Mouse (Mus musculus) ES-E14 (cell line): ENCODE measurements at regions not wholly inside any gene's neighbourhood (a gene's known extent, or its start where the extent isn't known, plus 50 kb on each side); places are given as distances from the start of the nearest gene placed in this dataset.

ENCODE experiments used
- DNase-seq: peaks from one replicate; pipeline ENCODE4 v3.0.0-alpha.2; 2013; ENCODE audit warnings: low read depth, low spot score
- H3K27ac ChIP-seq: 2 replicates; pipeline ENCODE4 v1.5.1; 2012; ENCODE audit warnings: low read depth, mild to moderate bottlenecking, low read length, moderate library complexity, mixed read lengths; ENCODE audit not compliant: poor library complexity, insufficient read depth, severe bottlenecking
- H3K36me3 ChIP-seq: 2 replicates; pipeline ENCODE4 v1.6.1; 2012; ENCODE audit warnings: mild to moderate bottlenecking, low read length, moderate library complexity, mixed read lengths; ENCODE audit not compliant: control insufficient read depth, poor library complexity, insufficient read depth, severe bottlenecking
- H3K4me1 ChIP-seq, 2 experiments: fragments of 150-350 bp in 1 of 2; sonication (generic) in 1 of 2; 2 replicates each; pipeline ENCODE4 v1.6.1; 2012; ENCODE audit warnings: low read length in 2 of 2, mild to moderate bottlenecking in 1 of 2, mixed read lengths in 1 of 2; ENCODE audit not compliant: control insufficient read depth in 2 of 2, insufficient read depth in 2 of 2, poor library complexity in 1 of 2
- H3K4me3 ChIP-seq, 2 experiments: fragments of 150-350 bp in 1 of 2; sonication (generic) in 1 of 2; 2 replicates each; pipeline ENCODE4 v1.5.1; 2012; ENCODE audit warnings: low read length in 2 of 2, low read depth in 1 of 2, mild to moderate bottlenecking in 1 of 2, mixed read lengths in 1 of 2; ENCODE audit not compliant: insufficient read depth in 1 of 2, poor library complexity in 1 of 2, severe bottlenecking in 1 of 2
- H3K9ac ChIP-seq: 2 replicates; pipeline ENCODE4 v1.6.1; 2012; ENCODE audit warnings: low read depth, mild to moderate bottlenecking, low read length, mixed read lengths; ENCODE audit not compliant: poor library complexity, insufficient read depth, severe bottlenecking
- H3K9me3 ChIP-seq: fragments of 150-350 bp; sonication (generic); 2 replicates; pipeline ENCODE4 v1.6.1; 2012; ENCODE audit warnings: low read depth, mild to moderate bottlenecking, low read length; ENCODE audit not compliant: control insufficient read depth, insufficient read depth
- CHD2 ChIP-seq: IDR thresholded peaks from 2 replicates; pipeline ENCODE4 v1.6.1; 2014; ENCODE audit warnings: mild to moderate bottlenecking, low read depth, low read length, inconsistent platforms
- HCFC1 ChIP-seq: IDR thresholded peaks from 2 replicates; pipeline ENCODE4 v1.6.1; 2012; ENCODE audit warnings: low read length, inconsistent platforms, borderline replicate concordance; ENCODE audit not compliant: insufficient read depth
- MAFK ChIP-seq: IDR thresholded peaks from 2 replicates; pipeline ENCODE4 v1.6.1; 2014; ENCODE audit warnings: mild to moderate bottlenecking, low read depth, low read length, inconsistent platforms; ENCODE audit not compliant: insufficient read depth
- ZC3H11A ChIP-seq: IDR thresholded peaks from 2 replicates; pipeline ENCODE4 v1.6.1; 2012; ENCODE audit warnings: low read depth, mild to moderate bottlenecking, inconsistent platforms, low read length, borderline replicate concordance
- ZNF384 ChIP-seq: IDR thresholded peaks from 2 replicates; pipeline ENCODE4 v1.6.1; 2012; ENCODE audit warnings: low read depth, low read length, inconsistent platforms
- in situ Hi-C, 2 experiments: fragments of 600-800 bp; cut with MboI; formaldehyde crosslinking; loops; one replicate each; pipeline ENCODE4 v1.15.1; 2025; ENCODE audit warnings: low sequenced_read_pairs in 2 of 2, inconsistent platforms in 1 of 2; ENCODE audit not compliant: unreplicated experiment in 2 of 2

DNA sequence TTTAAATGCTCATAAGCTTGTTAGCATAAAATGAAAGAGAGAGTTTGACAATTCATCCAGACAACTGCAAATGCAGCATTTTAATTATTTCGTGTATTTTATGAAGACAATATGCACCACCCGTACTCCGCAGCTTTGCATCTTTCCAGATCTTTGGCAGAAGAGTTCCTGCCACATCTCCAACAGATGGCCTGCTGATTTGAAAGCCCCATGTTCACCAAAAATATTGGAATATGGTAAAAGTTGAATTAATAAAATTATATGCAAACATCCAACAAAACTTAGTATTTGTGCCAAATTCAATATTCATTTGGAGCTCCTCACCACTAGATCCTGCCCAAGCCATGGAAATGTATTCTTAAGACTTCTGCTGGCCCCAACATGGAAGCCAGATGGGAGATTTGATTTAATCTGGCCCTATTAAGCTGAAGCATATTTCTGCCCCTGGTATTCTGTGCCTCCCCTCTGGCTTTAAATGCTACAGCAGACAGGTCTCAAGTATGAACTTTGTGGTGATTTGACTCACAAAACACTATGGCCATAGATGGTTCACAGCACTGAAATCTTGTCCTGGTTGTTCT is 567.8 kb downstream of the Dcdc2c start:
- H3K9ac ChIP-seq, result no peak overlapping the region
- no peak for DNase-seq
- no peaks in the 10 kb centered on the region for H3K9me3 ChIP-seq
- no peak overlapping the region for H3K27ac ChIP-seq
- TF ChIP-seq ZC3H11A (no peak), CHD2 (no peak), HCFC1 (no peak), ZNF384 (no peak), MAFK (no peak)
- H3K4me3 ChIP-seq, result no peak overlapping the region
- H3K4me1 ChIP-seq, result no peaks in the 10 kb centered on the region
- in situ Hi-C loops, result no loop called here
- H3K36me3 ChIP-seq, result no peaks in the 10 kb centered on the region

GRCm38 (mm10) chr12:27978257-27978931 is 573.8 kb downstream of the Dcdc2c start:
- H3K4me3 ChIP-seq, result no peak overlapping the region
- no peaks in the 10 kb centered on the region for H3K36me3 ChIP-seq
- no peak overlapping the region for H3K9ac ChIP-seq
- no peaks in the 10 kb centered on the region for H3K9me3 ChIP-seq
- no peak overlapping the region for H3K27ac ChIP-seq
- in situ Hi-C loops, result no loop called here
- H3K4me1 ChIP-seq, result 0 out of 4 replicates have a peak, but pooled peaks cover 0 to 2% of the 10 kb centered on the region in 2 experiments
- TF ChIP-seq HCFC1, result no peak
- no peak for DNase-seq

GRCm38 (mm10) chr12:27977548-27978256 is 574.5 kb downstream of the Dcdc2c start:
- Histone ChIP-seq H3K36me3 (no peaks in the 10 kb centered on the region), H3K4me1 (0 out of 4 replicates have a peak, but pooled peaks cover 0 to 2% of the 10 kb centered on the region in 2 experiments), H3K4me3 (no peak overlapping the region), H3K9ac (no peak overlapping the region), H3K27ac (no peak overlapping the region), H3K9me3 (no peaks in the 10 kb centered on the region)
- in situ Hi-C loops, result no loop called here
- no peak for DNase-seq
- no peak for TF ChIP-seq MAFK
- TF ChIP-seq HCFC1, result no peak
- no peak for TF ChIP-seq ZC3H11A
- TF ChIP-seq CHD2, result no peak
- TF ChIP-seq ZNF384, result no peak

- no peak overlapping the region for H3K9ac ChIP-seq
- in situ Hi-C loops, result no loop called here
- no peak for TF ChIP-seq ZNF384
- no peak for TF ChIP-seq HCFC1
- TF ChIP-seq CHD2, result no peak
- no peak for TF ChIP-seq MAFK
- no peak for TF ChIP-seq ZC3H11A
- no peak for DNase-seq
- no peak overlapping the region for H3K27ac ChIP-seq
- H3K36me3 ChIP-seq, result no peaks in the 10 kb centered on the region
- H3K4me3 ChIP-seq, result no peak overlapping the region
- no peaks in the 10 kb centered on the region for H3K9me3 ChIP-seq
- H3K4me1 ChIP-seq, result no peaks in the 10 kb centered on the region
Observed at GRCm38 (mm10) chr12:27962908-27963307, 589.3 kb downstream of the Dcdc2c start.
